Mouse (Mus musculus) liver, postnatal 0 days (tissue): ENCODE data around the gene Swi5.

ENCODE experiments used
- CTCF ChIP-seq: sonication (generic); IDR thresholded peaks from 2 replicates; pipeline ENCODE4 v1.5.1; 2016; ENCODE audit warnings: antibody characterized with exemption, low read depth
- EP300 ChIP-seq: IDR thresholded peaks from 2 replicates; pipeline ENCODE4 v1.6.1; 2016; ENCODE audit warnings: antibody characterized with exemption, low read depth, mild to moderate bottlenecking

DNA sequence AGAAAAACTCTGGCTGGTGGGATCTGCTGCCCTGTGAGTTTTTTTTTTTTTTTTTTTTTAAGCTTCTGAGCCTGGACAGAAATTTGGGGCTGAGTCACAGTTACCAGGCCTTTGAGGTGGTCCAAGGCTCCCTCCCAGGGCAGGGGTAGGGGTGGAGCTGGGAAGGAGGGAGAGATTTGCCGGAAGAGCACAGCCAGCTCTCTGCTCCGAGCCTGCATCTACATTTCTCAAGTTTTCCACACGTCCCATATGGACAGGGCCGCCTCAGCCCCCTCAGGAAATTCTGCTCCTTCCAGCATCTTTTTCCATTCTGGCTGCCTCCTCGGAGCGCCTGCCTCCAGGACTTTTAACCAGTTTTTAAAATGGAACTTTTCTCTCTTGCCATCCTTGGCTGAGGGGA lies 41.7 kb upstream of the Swi5 start:
- no peak for TF ChIP-seq CTCF
- no peak for TF ChIP-seq EP300
